Mouse (Mus musculus): ENCODE measurements around the gene Zan. TPM values are rescaled to one million over a fixed set of nuclear protein-coding genes. Genes with fewer than 3 reads are reported as not detected.

Zan gene
- polyA plus RNA-seq, 1 experiment from 2014 or later = 0.96 TPM

- Histone ChIP-seq H3K4me1 (replicated peaks; ENCODE audit: control insufficient read depth, insufficient read depth) (no peaks in the 10 kb centered on the region), H3K4me3 (ENCODE audit: low read depth, low read length) (no peak overlapping the region), H3K27ac (replicated peaks) (no peak overlapping the region), H3K4me2 (replicated peaks; ENCODE audit: low read depth) (no peak overlapping the region), H3K27me3 (ENCODE audit: control insufficient read depth, insufficient read depth, low read length) (0 out of 2 replicates have a peak, but pooled peaks cover 2% of the 10 kb centered on the region), H3K9me3 (ENCODE audit: control insufficient read depth, low read length) (no peaks in the 10 kb centered on the region), H3K36me3 (ENCODE audit: control insufficient read depth, insufficient read depth, low read length) (no peaks in the 10 kb centered on the region), H3K9ac (ENCODE audit: low read length) (no peak overlapping the region)
- ATAC-seq (ENCODE audit: low FRiP score, low TSS enrichment) (no peak), DNase-seq (ENCODE audit: low spot score) (no peak)
- WGBS = 84% methylated on average over 7 of the region's 7 CpGs
- TF ChIP-seq CTCF (IDR thresholded peaks at IDR 0.05; ENCODE audit: low read depth) = peak; percentile 44
- no peak for TF ChIP-seq EP300 (optimal IDR thresholded peaks at IDR 0.05)
Observed at GRCm38 (mm10) chr5:137487616-137488015, 10.8 kb upstream of the Zan start.

- ATAC-seq (ENCODE audit: low FRiP score, low TSS enrichment) = no peak
- H3K9ac ChIP-seq (ENCODE audit: low read length) = peak overlapping the region; percentile 45; the same call in 1 of the 2 replicates
- TF ChIP-seq CTCF (IDR thresholded peaks at IDR 0.05; ENCODE audit: low read depth) (no peak), EP300 (optimal IDR thresholded peaks at IDR 0.05) (no peak)
Observed at GRCm38 (mm10) chr5:137485851-137486155, 8.9 kb upstream of the Zan start.

GRCm38 (mm10) chr5:137485071-137485850 lies 8.4 kb upstream of the Zan start:
- DNase-seq (ENCODE audit: low spot score) (no peak), ATAC-seq (ENCODE audit: low FRiP score, low TSS enrichment) (no peak)
- Histone ChIP-seq H3K36me3 (ENCODE audit: control insufficient read depth, insufficient read depth, low read length) (no peaks in the 10 kb centered on the region), H3K27ac (replicated peaks) (no peak overlapping the region), H3K4me1 (replicated peaks; ENCODE audit: control insufficient read depth, insufficient read depth) (no peaks in the 10 kb centered on the region), H3K4me2 (replicated peaks; ENCODE audit: low read depth) (peak overlapping the region; percentile 38), H3K4me3 (ENCODE audit: low read depth, low read length) (no peak overlapping the region), H3K9me3 (ENCODE audit: control insufficient read depth, low read length) (no peaks in the 10 kb centered on the region), H3K27me3 (ENCODE audit: control insufficient read depth, insufficient read depth, low read length) (0 out of 2 replicates have a peak, but pooled peaks cover 2% of the 10 kb centered on the region), H3K9ac (ENCODE audit: low read length) (peak overlapping the region; percentile 45; the same call in 1 of the 2 replicates)
- WGBS = 15% methylated on average over 30 of the region's 30 CpGs
- TF ChIP-seq CTCF (IDR thresholded peaks at IDR 0.05; ENCODE audit: low read depth) (no peak), EP300 (optimal IDR thresholded peaks at IDR 0.05) (no peak)

More at GRCm38 (mm10) chr5:137485851-137486155, 8.9 kb upstream of the Zan start:
- H3K4me2 ChIP-seq (replicated peaks; ENCODE audit: low read depth) = peak overlapping the region; percentile 38
- no peaks in the 10 kb centered on the region for H3K9me3 ChIP-seq (ENCODE audit: control insufficient read depth, low read length)
- no peaks in the 10 kb centered on the region for H3K36me3 ChIP-seq (ENCODE audit: control insufficient read depth, insufficient read depth, low read length)
- H3K27ac ChIP-seq (replicated peaks) = no peak overlapping the region
- DNase-seq (ENCODE audit: low spot score) = no peak
- H3K4me1 ChIP-seq (replicated peaks; ENCODE audit: control insufficient read depth, insufficient read depth) = no peaks in the 10 kb centered on the region
- no peak overlapping the region for H3K4me3 ChIP-seq (ENCODE audit: low read depth, low read length)
- WGBS = 3% methylated on average over 17 of the region's 17 CpGs
- H3K27me3 ChIP-seq (ENCODE audit: control insufficient read depth, insufficient read depth, low read length) = 0 out of 2 replicates have a peak, but pooled peaks cover 2% of the 10 kb centered on the region

- no peak for DNase-seq (ENCODE audit: low spot score)
- Histone ChIP-seq H3K36me3 (ENCODE audit: control insufficient read depth, insufficient read depth, low read length) (no peaks in the 10 kb centered on the region), H3K9ac (ENCODE audit: low read length) (no peak overlapping the region), H3K4me2 (replicated peaks; ENCODE audit: low read depth) (no peak overlapping the region), H3K4me1 (replicated peaks; ENCODE audit: control insufficient read depth, insufficient read depth) (no peaks in the 10 kb centered on the region), H3K4me3 (ENCODE audit: low read depth, low read length) (no peak overlapping the region), H3K9me3 (ENCODE audit: control insufficient read depth, low read length) (no peaks in the 10 kb centered on the region), H3K27me3 (ENCODE audit: control insufficient read depth, insufficient read depth, low read length) (0 out of 2 replicates have a peak, but pooled peaks cover 2% of the 10 kb centered on the region), H3K27ac (replicated peaks) (no peak overlapping the region)
- TF ChIP-seq CTCF (IDR thresholded peaks at IDR 0.05; ENCODE audit: low read depth) (no peak), EP300 (optimal IDR thresholded peaks at IDR 0.05) (no peak)
- peak; percentile 25; the same call in 1 of the 2 replicates for ATAC-seq (ENCODE audit: low FRiP score, low TSS enrichment)
- 39% methylated on average over 8 of the region's 8 CpGs for whole genome bisulfite sequencing
Observed at GRCm38 (mm10) chr5:137481897-137482296, 5.0 kb upstream of the Zan start.

- H3K4me3 ChIP-seq (ENCODE audit: low read depth, low read length) = no peak overlapping the region
- DNase-seq (ENCODE audit: low spot score) (peak; percentile 83), ATAC-seq (ENCODE audit: low FRiP score, low TSS enrichment) (no peak; the same call in 1 of the 2 replicates)
- H3K4me1 ChIP-seq (replicated peaks; ENCODE audit: control insufficient read depth, insufficient read depth) = no peaks in the 10 kb centered on the region
- H3K27ac ChIP-seq (replicated peaks) = no peak overlapping the region
- TF ChIP-seq EP300 (optimal IDR thresholded peaks at IDR 0.05) = no peak
- peak; percentile 80 for TF ChIP-seq CTCF (IDR thresholded peaks at IDR 0.05; ENCODE audit: low read depth)
- H3K9ac ChIP-seq (ENCODE audit: low read length) = no peak overlapping the region
- H3K4me2 ChIP-seq (replicated peaks; ENCODE audit: low read depth) = no peak overlapping the region
- no peaks in the 10 kb centered on the region for H3K9me3 ChIP-seq (ENCODE audit: control insufficient read depth, low read length)
- H3K27me3 ChIP-seq (ENCODE audit: control insufficient read depth, insufficient read depth, low read length) = 0 out of 2 replicates have a peak, but pooled peaks cover 2% of the 10 kb centered on the region
- H3K36me3 ChIP-seq (ENCODE audit: control insufficient read depth, insufficient read depth, low read length) = no peaks in the 10 kb centered on the region
Observed at GRCm38 (mm10) chr5:137481138-137481537, 4.3 kb upstream of the Zan start.

GRCm38 (mm10) chr5:137474351-137474750 lies 2.5 kb downstream of the Zan start:
- ATAC-seq (ENCODE audit: low FRiP score, low TSS enrichment) (no peak), DNase-seq (ENCODE audit: low spot score) (no peak)
- Histone ChIP-seq H3K9me3 (ENCODE audit: control insufficient read depth, low read length) (no peaks in the 10 kb centered on the region), H3K4me2 (replicated peaks; ENCODE audit: low read depth) (no peak overlapping the region), H3K4me1 (replicated peaks; ENCODE audit: control insufficient read depth, insufficient read depth) (no peaks in the 10 kb centered on the region), H3K27ac (replicated peaks) (no peak overlapping the region), H3K27me3 (ENCODE audit: control insufficient read depth, insufficient read depth, low read length) (no peaks in the 10 kb centered on the region), H3K36me3 (ENCODE audit: control insufficient read depth, insufficient read depth, low read length) (no peaks in the 10 kb centered on the region), H3K4me3 (ENCODE audit: low read depth, low read length) (no peak overlapping the region), H3K9ac (ENCODE audit: low read length) (no peak overlapping the region)
- no peak for TF ChIP-seq CTCF (IDR thresholded peaks at IDR 0.05; ENCODE audit: low read depth)
- no peak for TF ChIP-seq EP300 (optimal IDR thresholded peaks at IDR 0.05)
- 72% methylated on average over 2 of the region's 2 CpGs for WGBS

All from stomach, postnatal 0 days (tissue).